Mouse (Mus musculus): ENCODE measurements around the gene N4bp2l1.

GRCm38 (mm10) chr5:150570496-150571219 is 26.3 kb downstream of the N4bp2l1 start:
- TF ChIP-seq CTCF (conservative IDR thresholded peaks at IDR 0.05; ENCODE audit: low read length) (no peak), POU5F1 (IDR thresholded peaks at IDR 0.05; ENCODE audit: borderline replicate concordance, low read length) (no peak)
